Mouse (Mus musculus): Measurements from ENCODE around the gene Zfp933.

DNA sequence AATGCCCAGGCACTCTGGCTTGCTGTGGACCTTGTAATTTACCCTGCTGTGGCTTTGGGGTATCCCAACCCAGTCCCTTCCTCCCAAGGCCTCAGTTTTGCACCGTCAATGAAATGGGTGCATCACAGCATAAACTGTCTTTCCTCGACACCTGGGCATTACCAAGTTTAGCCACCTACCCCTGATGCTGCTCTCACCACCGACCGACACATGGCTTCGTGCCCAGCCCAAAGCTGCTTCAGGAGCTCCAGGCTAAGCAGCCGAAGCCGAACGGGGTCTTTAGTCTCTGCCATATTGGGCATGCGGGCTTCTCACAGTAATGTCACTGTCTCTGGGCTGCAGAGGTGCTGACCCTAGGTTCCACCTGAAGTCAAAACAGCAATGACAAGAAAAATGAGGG, 17.9 kb upstream of the Zfp933 start:
- no peak for TF ChIP-seq CTCF (IDR thresholded peaks at IDR 0.05; ENCODE audit: low read depth, low read length)
- TF ChIP-seq POLR2A (IDR thresholded peaks at IDR 0.05; ENCODE audit: extremely low read depth, insufficient read depth, low read length): no peak

Measured in liver, adult 2 months (tissue).